Mouse (Mus musculus) splenic B cell, adult 2 months (primary cell): Measurements from ENCODE around the gene Traf7.

ENCODE experiments used
- DNase-seq: peaks from one replicate; pipeline ENCODE4 v3.0.0-alpha.2; 2011; ENCODE audit warnings: low read depth, low spot score
- H3K27me3 ChIP-seq: 2 replicates; pipeline ENCODE4 v1.6.1; 2012; ENCODE audit warnings: mild to moderate bottlenecking, low read length, moderate library complexity, mixed read lengths; ENCODE audit not compliant: control insufficient read depth, poor library complexity, insufficient read depth, severe bottlenecking
- H3K36me3 ChIP-seq: 2 replicates; pipeline ENCODE4 v1.6.1; 2012; ENCODE audit warnings: mild to moderate bottlenecking, low read length, moderate library complexity, mixed read lengths; ENCODE audit not compliant: control insufficient read depth, poor library complexity, insufficient read depth, severe bottlenecking

The Traf7 gene

GRCm38 (mm10) chr17:24506332-24507070 lies 21.2 kb downstream of the Traf7 start:
- no peak for DNase-seq
- Histone ChIP-seq H3K36me3 (peaks cover 4% of the 10 kb centered on the region; the same call in 1 of the 2 replicates), H3K27me3 (no peaks in the 10 kb centered on the region)

- DNase-seq: no peak
- H3K36me3 ChIP-seq: peaks cover 4% of the 10 kb centered on the region; the same call in 1 of the 2 replicates
- H3K27me3 ChIP-seq: no peaks in the 10 kb centered on the region
These were observed 22.3 kb downstream of the Traf7 start for GRCm38 (mm10) chr17:24505286-24505955.

- Histone ChIP-seq H3K27me3 (no peaks in the 10 kb centered on the region), H3K36me3 (no peaks in the 10 kb centered on the region)
- no peak for DNase-seq
These were observed 23.7 kb downstream of the Traf7 start for GRCm38 (mm10) chr17:24504085-24504484.

- DNase-seq: no peak
These were observed 25.5 kb downstream of the Traf7 start for GRCm38 (mm10) chr17:24502208-24502607.

GRCm38 (mm10) chr17:24496026-24496425 lies 31.7 kb downstream of the Traf7 start:
- no peak for DNase-seq
- no peaks in the 10 kb centered on the region for H3K27me3 ChIP-seq
- no peaks in the 10 kb centered on the region for H3K36me3 ChIP-seq

More at GRCm38 (mm10) chr17:24502208-24502607, 25.5 kb downstream of the Traf7 start:
- Histone ChIP-seq H3K27me3 (no peaks in the 10 kb centered on the region), H3K36me3 (no peaks in the 10 kb centered on the region)

GRCm38 (mm10) chr17:24495443-24495842 lies 32.3 kb downstream of the Traf7 start:
- Histone ChIP-seq H3K27me3 (no peaks in the 10 kb centered on the region), H3K36me3 (no peaks in the 10 kb centered on the region)
- no peak for DNase-seq

- DNase-seq: peak; percentile 76
- H3K36me3 ChIP-seq: no peaks in the 10 kb centered on the region
- H3K27me3 ChIP-seq: no peaks in the 10 kb centered on the region
These were observed 33.0 kb downstream of the Traf7 start for GRCm38 (mm10) chr17:24494627-24495335.

- no peaks in the 10 kb centered on the region for H3K36me3 ChIP-seq
- DNase-seq: no peak
- H3K27me3 ChIP-seq: 0 out of 2 replicates have a peak, but pooled peaks cover 2% of the 10 kb centered on the region
These were observed 37.3 kb downstream of the Traf7 start for GRCm38 (mm10) chr17:24490399-24490798.

GRCm38 (mm10) chr17:24489265-24490030 lies 38.3 kb downstream of the Traf7 start:
- no peaks in the 10 kb centered on the region for H3K36me3 ChIP-seq
- DNase-seq: no peak
- 0 out of 2 replicates have a peak, but pooled peaks cover 2% of the 10 kb centered on the region for H3K27me3 ChIP-seq

- 0 out of 2 replicates have a peak, but pooled peaks cover 2% of the 10 kb centered on the region for H3K27me3 ChIP-seq
- peak; percentile 35 for DNase-seq
- no peaks in the 10 kb centered on the region for H3K36me3 ChIP-seq
These were observed 39.0 kb downstream of the Traf7 start for GRCm38 (mm10) chr17:24488662-24489264.

- Histone ChIP-seq H3K36me3 (no peaks in the 10 kb centered on the region), H3K27me3 (0 out of 2 replicates have a peak, but pooled peaks cover 2% of the 10 kb centered on the region)
- DNase-seq: peak; percentile 23
These were observed 39.5 kb downstream of the Traf7 start, which contains the start of gene Caskin1 for GRCm38 (mm10) chr17:24488186-24488661. Gene Caskin1, plus strand, starts transcription at chr17:24488601.

GRCm38 (mm10) chr17:24485090-24485860 lies 42.5 kb downstream of the Traf7 start:
- Histone ChIP-seq H3K27me3 (peaks cover 2% of the 10 kb centered on the region; the same call in 1 of the 2 replicates), H3K36me3 (no peaks in the 10 kb centered on the region)
- no peak for DNase-seq

GRCm38 (mm10) chr17:24483495-24483894 lies 44.2 kb downstream of the Traf7 start:
- no peaks in the 10 kb centered on the region for H3K36me3 ChIP-seq
- no peak for DNase-seq
- H3K27me3 ChIP-seq: peaks cover 2% of the 10 kb centered on the region; the same call in 1 of the 2 replicates
